Mouse (Mus musculus): ENCODE measurements around the gene Taf8. TPM values are rescaled to one million over a fixed set of nuclear protein-coding genes. Genes with fewer than 3 reads are reported as not detected.

Gene Taf8
- total and polyA plus RNA-seq, 3 experiments: 15.2 to 25.7 TPM; not detected in 1

DNA sequence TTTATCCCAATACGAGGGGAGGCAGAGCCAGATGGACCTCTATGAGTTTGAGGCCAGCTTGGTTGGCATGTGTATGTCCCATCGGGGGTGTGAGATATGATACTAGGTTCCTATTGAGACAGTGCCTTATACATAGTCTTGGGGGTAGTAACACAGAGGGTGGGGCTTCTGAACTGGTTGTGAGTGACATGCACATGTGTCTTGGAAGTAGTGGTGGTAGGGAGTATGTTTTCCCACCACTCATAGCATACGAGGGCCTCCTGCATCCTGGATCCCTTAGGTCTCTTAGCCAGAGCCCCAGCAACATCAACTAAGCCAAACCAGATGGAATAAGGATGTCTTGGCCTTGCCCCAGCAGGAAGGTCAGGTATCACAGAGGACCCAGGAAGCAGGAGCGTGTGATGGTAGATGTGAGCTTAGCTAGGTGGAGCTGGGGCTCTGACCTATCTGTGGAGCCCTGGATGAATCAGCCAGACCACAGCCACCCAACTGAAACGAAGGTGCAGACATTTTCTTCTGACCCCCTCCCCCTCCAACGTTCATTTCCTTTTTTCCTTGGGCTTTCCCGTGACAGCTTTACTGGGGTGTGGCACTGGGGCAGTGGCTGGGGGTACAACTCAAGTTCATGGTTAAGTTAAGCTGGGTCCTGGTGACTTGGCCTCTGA, 13.2 kb upstream of the Taf8 start:
- Histone ChIP-seq H3K9ac (ENCODE audit: control insufficient read depth, low read depth, low read length, poor library complexity, severe bottlenecking) (no peak overlapping the region), H3K27me3 (ENCODE audit: control insufficient read depth in 1 of 2, insufficient read depth in 2 of 2, low read length in 2 of 2) (no peaks in the 10 kb centered on the region), H3K36me3 (ENCODE audit: control insufficient read depth in 1 of 2, insufficient read depth in 2 of 2, low read length in 2 of 2) (peaks cover 0 to 16% of the 10 kb centered on the region in 2 experiments; a peak in 2 of 4 replicates), H3K79me2 (ENCODE audit: control insufficient read depth, insufficient read depth, low read length, poor library complexity) (no peaks in the 10 kb centered on the region; the same call in 1 of the 2 replicates), H3K4me1 (ENCODE audit: control insufficient read depth in 1 of 2, insufficient read depth in 2 of 2, low read length in 2 of 2) (peaks cover 3 to 21% of the 10 kb centered on the region in 2 experiments), H3K27ac (ENCODE audit: control insufficient read depth, low read depth, low read length) (peak overlapping the region; percentile 48), H3K4me3 (ENCODE audit: control insufficient read depth in 1 of 2, insufficient read depth in 1 of 2, low read depth in 2 of 2, low read length in 2 of 2) (no peak overlapping the region), H3K9me3 (replicated peaks; ENCODE audit: insufficient read depth, low read length) (no peaks in the 10 kb centered on the region)
- DNase-seq (ENCODE audit: low read depth, low spot score): peak; percentile 53
- no peak for TF ChIP-seq NELFE (IDR thresholded peaks at IDR 0.05; ENCODE audit: low read depth, low read length)
- TF ChIP-seq EP300 (IDR thresholded peaks at IDR 0.05; ENCODE audit: low read depth in 1 of 2, low read length in 2 of 2): peak in 1 of 2 experiments; percentile 64; a peak in 3 of 4 replicates
- peak; percentile 40; the same call in 1 of the 2 replicates for TF ChIP-seq MYB (IDR thresholded peaks at IDR 0.05; ENCODE audit: low read depth, low read length)
- TF ChIP-seq CHD1 (IDR thresholded peaks at IDR 0.05; ENCODE audit: low read depth, low read length): no peak
- TF ChIP-seq ETS1 (IDR thresholded peaks at IDR 0.05; ENCODE audit: low read depth, low read length): peak; percentile 42; the same call in 1 of the 2 replicates
- TF ChIP-seq SIN3A (IDR thresholded peaks at IDR 0.05; ENCODE audit: low read length): peak; percentile 42; the same call in 1 of the 2 replicates
- TF ChIP-seq GABPA (IDR thresholded peaks at IDR 0.05; ENCODE audit: low read depth, low read length): no peak
- peak; percentile 26; the same call in 1 of the 2 replicates for TF ChIP-seq BHLHE40 (IDR thresholded peaks at IDR 0.05; ENCODE audit: borderline replicate concordance, low read depth, low read length)
- peak; percentile 53 for TF ChIP-seq TCF12 (IDR thresholded peaks at IDR 0.05; ENCODE audit: low read depth, low read length)
- no peak for TF ChIP-seq MXI1 (IDR thresholded peaks at IDR 0.05; ENCODE audit: low read depth, low read length)
- no peak for TF ChIP-seq E2F4 (IDR thresholded peaks at IDR 0.05; ENCODE audit: borderline replicate concordance, low read depth, low read length)

DNA sequence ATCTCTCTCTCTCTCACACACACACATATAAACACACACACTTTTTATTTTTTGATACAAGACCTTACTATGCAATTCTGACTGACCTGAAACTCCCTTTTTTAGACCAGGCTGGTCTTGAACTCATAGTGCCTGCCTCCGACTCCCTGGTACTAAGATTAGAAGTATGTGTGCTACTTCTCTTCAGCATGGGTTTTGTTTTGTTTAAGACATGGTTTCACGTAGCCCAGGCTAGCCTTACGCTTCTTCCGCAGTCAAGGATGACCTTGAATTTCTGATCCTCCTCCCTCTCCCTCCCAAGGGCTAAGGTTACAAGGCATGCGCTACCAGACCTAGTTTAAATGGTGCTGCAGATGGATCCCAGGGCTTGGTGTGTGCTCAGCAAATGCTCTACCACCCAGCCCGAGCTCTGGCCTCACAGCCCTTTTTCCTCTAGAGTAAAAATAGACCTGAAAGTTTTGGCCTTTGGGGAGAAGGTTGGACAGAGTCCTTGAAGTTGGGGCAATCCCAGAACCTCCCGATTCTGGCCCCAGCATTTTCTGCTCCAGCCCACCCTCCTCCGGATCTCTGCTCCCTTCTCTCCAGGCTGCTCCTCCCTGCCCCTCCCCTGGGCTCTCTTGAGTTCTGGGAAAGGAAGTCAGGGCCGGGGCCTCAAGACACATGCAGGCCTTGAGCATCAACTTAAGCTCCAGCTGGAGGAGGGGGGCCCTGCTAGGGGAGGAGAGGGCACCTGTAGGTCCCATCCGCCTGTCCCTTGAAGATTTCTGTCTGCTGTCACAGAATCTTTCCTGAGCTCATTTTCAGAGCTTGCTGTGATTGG, 11.1 kb upstream of the Taf8 start:
- Histone ChIP-seq H3K4me3 (ENCODE audit: control insufficient read depth in 1 of 2, insufficient read depth in 1 of 2, low read depth in 2 of 2, low read length in 2 of 2) (no peak overlapping the region), H3K36me3 (ENCODE audit: control insufficient read depth in 1 of 2, insufficient read depth in 2 of 2, low read length in 2 of 2) (peaks cover 0 to 20% of the 10 kb centered on the region in 2 experiments; a peak in 2 of 4 replicates), H3K27ac (ENCODE audit: control insufficient read depth, low read depth, low read length) (no peak overlapping the region), H3K4me1 (ENCODE audit: control insufficient read depth in 1 of 2, insufficient read depth in 2 of 2, low read length in 2 of 2) (peaks cover 3 to 32% of the 10 kb centered on the region in 2 experiments), H3K79me2 (ENCODE audit: control insufficient read depth, insufficient read depth, low read length, poor library complexity) (no peaks in the 10 kb centered on the region; the same call in 1 of the 2 replicates), H3K9me3 (replicated peaks; ENCODE audit: insufficient read depth, low read length) (no peaks in the 10 kb centered on the region), H3K9ac (ENCODE audit: control insufficient read depth, low read depth, low read length, poor library complexity, severe bottlenecking) (no peak overlapping the region), H3K27me3 (ENCODE audit: control insufficient read depth in 1 of 2, insufficient read depth in 2 of 2, low read length in 2 of 2) (no peaks in the 10 kb centered on the region)
- TF ChIP-seq UBTF (IDR thresholded peaks at IDR 0.05; ENCODE audit: borderline replicate concordance, insufficient read depth, low read depth, low read length): no peak
- TF ChIP-seq RAD21 (IDR thresholded peaks at IDR 0.05; ENCODE audit: low read depth, low read length): no peak
- no peak for TF ChIP-seq GATA1 (IDR thresholded peaks at IDR 0.05; ENCODE audit: low read depth, low read length)
- no peak for TF ChIP-seq POLR2AphosphoS2 (IDR thresholded peaks at IDR 0.05; ENCODE audit: low read length)
- no peak for TF ChIP-seq MXI1 (IDR thresholded peaks at IDR 0.05; ENCODE audit: low read depth, low read length)
- no peak for TF ChIP-seq CHD1 (IDR thresholded peaks at IDR 0.05; ENCODE audit: low read depth, low read length)
- no peak for TF ChIP-seq SMC3 (IDR thresholded peaks at IDR 0.05; ENCODE audit: low read depth, low read length)
- no peak for TF ChIP-seq ZMIZ1 (IDR thresholded peaks at IDR 0.05; ENCODE audit: low read depth, low read length)
- no peak for TF ChIP-seq EP300 (IDR thresholded peaks at IDR 0.05; ENCODE audit: low read depth in 1 of 2, low read length in 2 of 2)
- TF ChIP-seq CTCF (IDR thresholded peaks at IDR 0.05 in 2 of 3, conservative IDR thresholded peaks at IDR 0.05 in 1 of 3; ENCODE audit: control insufficient read depth in 1 of 3, insufficient read depth in 1 of 3, low read depth in 2 of 3, low read length in 3 of 3, poor library complexity in 1 of 3, severe bottlenecking in 1 of 3): no peak
- DNase-seq (ENCODE audit: low read depth, low spot score): no peak
